Mouse (Mus musculus) liver, embryonic 14.5 days (tissue): ENCODE measurements around the gene Hk1. TPM values are rescaled to one million over a fixed set of nuclear protein-coding genes. Genes with fewer than 3 reads are reported as not detected.
A peak's percentile ranks its signal among the peaks of the same experiment; 100 is the strongest.

Experiments
- ATAC-seq: fragments of 200-750 bp; cut with Nextera tagmentation; 2 replicates; pipeline ENCODE4 v1.8.0; 2017; ENCODE audit warnings: moderate number of reproducible peaks, mild to moderate bottlenecking, moderate library complexity; ENCODE audit not compliant: insufficient read depth
- DNase-seq, 3 experiments: peaks; one replicate each; pipeline ENCODE4 v3.0.0-alpha.2; 2012 to 2013; ENCODE audit warnings: low read depth in 3 of 3, low spot score in 3 of 3
- H3K27ac ChIP-seq: fragments of 300-500 bp; sonication (generic); 2 replicates; pipeline ENCODE4 v1.5.1; 2014; ENCODE audit warnings: moderate library complexity, mild to moderate bottlenecking, control low read depth, inconsistent platforms
- H3K27me3 ChIP-seq: fragments of 300-500 bp; sonication (generic); 2 replicates; pipeline ENCODE4 v1.6.1; 2014; ENCODE audit warnings: mild to moderate bottlenecking, low read length, moderate library complexity; ENCODE audit not compliant: control insufficient read depth, insufficient read depth
- H3K36me3 ChIP-seq: fragments of 300-500 bp; sonication (generic); replicated peaks from 2 replicates; pipeline ENCODE4 v1.6.1; 2014; ENCODE audit warnings: low read depth; ENCODE audit not compliant: control insufficient read depth, insufficient read depth
- H3K4me1 ChIP-seq, 2 experiments: fragments of 200-500 bp in 1 of 2; fragments of 300-500 bp in 1 of 2; sonication (generic) in 1 of 2; replicated peaks; 2 replicates each; pipeline ENCODE4 v1.6.1; 2012 to 2014; ENCODE audit warnings: antibody characterized with exemption in 1 of 2, inconsistent platforms in 1 of 2, low read length in 1 of 2; ENCODE audit not compliant: control insufficient read depth in 2 of 2, insufficient read depth in 2 of 2
- H3K4me2 ChIP-seq: fragments of 300-500 bp; sonication (generic); 2 replicates; pipeline ENCODE4 v1.6.1; 2014; ENCODE audit warnings: low read depth, mild to moderate bottlenecking, control low read depth, moderate library complexity
- H3K4me3 ChIP-seq, 2 experiments: fragments of 200-500 bp in 1 of 2; fragments of 300-500 bp in 1 of 2; sonication (generic) in 1 of 2; 2 replicates each; pipeline ENCODE4 v1.5.1; 2012 to 2014; ENCODE audit warnings: low read depth in 2 of 2, low read length in 2 of 2, mild to moderate bottlenecking in 2 of 2, control low read depth in 1 of 2, inconsistent platforms in 1 of 2, moderate library complexity in 1 of 2; ENCODE audit not compliant: insufficient read depth in 1 of 2
- H3K9ac ChIP-seq: fragments of 300-500 bp; sonication (generic); replicated peaks from 2 replicates; pipeline ENCODE4 v1.6.1; 2014; ENCODE audit warnings: mild to moderate bottlenecking, control low read depth, moderate library complexity
- H3K9me3 ChIP-seq: fragments of 300-500 bp; sonication (generic); 2 replicates; pipeline ENCODE4 v1.6.1; 2016; ENCODE audit warnings: low read length, mixed read lengths; ENCODE audit not compliant: control insufficient read depth
- CTCF ChIP-seq: IDR thresholded peaks from 2 replicates; pipeline ENCODE4 v1.5.1; 2016; ENCODE audit warnings: antibody characterized with exemption, low read depth, control low read depth
- EP300 ChIP-seq: IDR thresholded peaks from 2 replicates; pipeline ENCODE4 v1.6.1; 2016; ENCODE audit warnings: antibody characterized with exemption, low read depth
- WGBS: fragments of 180-500 bp; shearing (Covaris S2); extraction: QIAGEN DNeasy Blood & Tissue Kit; methylation state at CpG from one replicate; pipeline ENCODE4 v1.1.7; 2014; ENCODE audit not compliant: insufficient replicate concordance; 5-methylcytosine and 5-hydroxymethylcytosine counted together
- polyA plus RNA-seq, 2 experiments: library from polyadenylated mRNA; depleted of rRNA in 1 of 2; stranded (reverse) in 1 of 2; unstranded in 1 of 2; fragments of >200 nt; fragmentation: Nextera tagmentation in 1 of 2; extraction: Ambion mirVana in 1 of 2; gene quantifications; 2 replicates each; pipeline versions ENCODE4 v1.2.1 to v1.2.3; 2012 to 2014

Hk1 gene
- polyA plus RNA-seq, 2 experiments: 54.2 to 56.1 TPM

- WGBS: 37% methylated on average over 4 of the region's 4 CpGs
- ATAC-seq (no peak), DNase-seq (no peak)
- peak overlapping the region; percentile 98 for H3K4me2 ChIP-seq
- H3K9ac ChIP-seq: peak overlapping the region; percentile 98
- peaks cover 3% of the 10 kb centered on the region; the same call in 1 of the 2 replicates for H3K36me3 ChIP-seq
- TF ChIP-seq EP300: no peak
- 0 out of 2 replicates have a peak, but pooled peaks have one; percentile 7 for TF ChIP-seq CTCF
- peaks cover 50 to 58% of the 10 kb centered on the region in 2 experiments for H3K4me1 ChIP-seq
- H3K9me3 ChIP-seq: no peaks in the 10 kb centered on the region
- no peaks in the 10 kb centered on the region for H3K27me3 ChIP-seq
- peak overlapping the region; percentile 78 to 79 for H3K4me3 ChIP-seq
- H3K27ac ChIP-seq: peak overlapping the region; percentile 91
Measured at GRCm38 (mm10) chr10:62341956-62342355, 37.8 kb downstream of the Hk1 start.

- peaks cover 59 to 67% of the 10 kb centered on the region in 2 experiments for H3K4me1 ChIP-seq
- H3K27me3 ChIP-seq: no peaks in the 10 kb centered on the region
- peaks cover 3% of the 10 kb centered on the region; the same call in 1 of the 2 replicates for H3K36me3 ChIP-seq
- peak overlapping the region; percentile 98 for H3K9ac ChIP-seq
- H3K4me2 ChIP-seq: peak overlapping the region; percentile 98
- WGBS: 18% methylated on average over 3 of the region's 3 CpGs
- no peaks in the 10 kb centered on the region for H3K9me3 ChIP-seq
- peak overlapping the region; percentile 78 to 79 for H3K4me3 ChIP-seq
- TF ChIP-seq CTCF (no peak), EP300 (no peak)
- no peak for DNase-seq
- no peak for ATAC-seq
- H3K27ac ChIP-seq: peak overlapping the region; percentile 91
Measured at GRCm38 (mm10) chr10:62340991-62341390, 38.7 kb downstream of the Hk1 start.

GRCm38 (mm10) chr10:62340095-62340731 is 39.5 kb downstream of the Hk1 start:
- Histone ChIP-seq H3K27me3 (no peaks in the 10 kb centered on the region), H3K9me3 (no peaks in the 10 kb centered on the region), H3K36me3 (peaks cover 3% of the 10 kb centered on the region; the same call in 1 of the 2 replicates), H3K4me2 (peak overlapping the region; percentile 98), H3K4me3 (peak overlapping the region; percentile 78 to 79), H3K27ac (peak overlapping the region; percentile 91), H3K4me1 (peaks cover 61 to 68% of the 10 kb centered on the region in 2 experiments), H3K9ac (peak overlapping the region; percentile 98)
- WGBS: under 1% methylated on average over 38 of the region's 38 CpGs
- TF ChIP-seq CTCF: no peak; the same call in 1 of the 2 replicates
- 0 out of 2 replicates have a peak, but pooled peaks have one; percentile 22 for TF ChIP-seq EP300
- ATAC-seq: peak; percentile 86
- peak; percentile 90 to 94 (median 91) for DNase-seq

- Histone ChIP-seq H3K27ac (peak overlapping the region; percentile 91), H3K4me1 (peaks cover 61 to 68% of the 10 kb centered on the region in 2 experiments), H3K9ac (peak overlapping the region; percentile 98), H3K9me3 (no peaks in the 10 kb centered on the region), H3K4me3 (peak overlapping the region; percentile 78 to 79), H3K4me2 (peak overlapping the region; percentile 98), H3K27me3 (no peaks in the 10 kb centered on the region), H3K36me3 (peaks cover 3% of the 10 kb centered on the region; the same call in 1 of the 2 replicates)
- DNase-seq: no peak
- TF ChIP-seq EP300 (no peak), CTCF (no peak)
- 3% methylated on average over 45 of the region's 45 CpGs for WGBS
- peak; percentile 3; the same call in 1 of the 2 replicates for ATAC-seq
Measured at GRCm38 (mm10) chr10:62339211-62340094, 40.3 kb downstream of the Hk1 start.

- H3K9ac ChIP-seq: peak overlapping the region; percentile 98
Measured at GRCm38 (mm10) chr10:62338626-62339025, 41.1 kb downstream of the Hk1 start.

More at GRCm38 (mm10) chr10:62338626-62339025, 41.1 kb downstream of the Hk1 start:
- WGBS: 21% methylated on average over 5 of the region's 5 CpGs
- H3K4me3 ChIP-seq: peak overlapping the region; percentile 78 to 79
- peak overlapping the region; percentile 91 for H3K27ac ChIP-seq
- no peak for DNase-seq
- H3K36me3 ChIP-seq: peaks cover 3% of the 10 kb centered on the region; the same call in 1 of the 2 replicates
- H3K4me2 ChIP-seq: peak overlapping the region; percentile 98
- TF ChIP-seq EP300: no peak
- TF ChIP-seq CTCF: no peak
- no peak for ATAC-seq
- peaks cover 59 to 65% of the 10 kb centered on the region in 2 experiments for H3K4me1 ChIP-seq
- no peaks in the 10 kb centered on the region for H3K9me3 ChIP-seq
- H3K27me3 ChIP-seq: no peaks in the 10 kb centered on the region
